Mouse (Mus musculus) forebrain, embryonic 11.5 days (tissue): ENCODE results near the gene Fkbp1b. TPM values are rescaled to one million over a fixed set of nuclear protein-coding genes. Genes with fewer than 3 reads are reported as not detected.

Experiments
- ATAC-seq: fragments of 200-750 bp; cut with Nextera tagmentation; replicated peaks from 2 replicates; pipeline ENCODE4 v1.8.0; 2017; ENCODE audit warnings: moderate TSS enrichment; ENCODE audit not compliant: low FRiP score
- DNase-seq: peaks from one replicate; pipeline ENCODE4 v3.0.0-alpha.2; 2017; ENCODE audit warnings: low spot score
- H3K27ac ChIP-seq: fragments of 300-500 bp; sonication (generic); 2 replicates; pipeline ENCODE4 v1.5.1; 2014; ENCODE audit warnings: low read depth, low read length
- H3K27me3 ChIP-seq: fragments of 300-500 bp; sonication (generic); 2 replicates; pipeline ENCODE4 v1.6.1; 2014; ENCODE audit warnings: mild to moderate bottlenecking, low read length, mixed read lengths; ENCODE audit not compliant: control insufficient read depth, insufficient read depth
- H3K36me3 ChIP-seq: fragments of 300-500 bp; sonication (generic); 2 replicates; pipeline ENCODE4 v1.6.1; 2014; ENCODE audit warnings: mild to moderate bottlenecking, low read length, moderate library complexity, mixed read lengths; ENCODE audit not compliant: control insufficient read depth, insufficient read depth
- H3K4me1 ChIP-seq: fragments of 300-500 bp; sonication (generic); replicated peaks from 2 replicates; pipeline ENCODE4 v1.6.1; 2014; ENCODE audit warnings: low read length, mixed read lengths; ENCODE audit not compliant: control insufficient read depth, insufficient read depth
- H3K4me2 ChIP-seq: fragments of 300-500 bp; sonication (generic); 2 replicates; pipeline ENCODE4 v1.6.1; 2014; ENCODE audit warnings: low read depth, mild to moderate bottlenecking, low read length, moderate library complexity, mixed read lengths; ENCODE audit not compliant: severe bottlenecking
- H3K4me3 ChIP-seq: fragments of 300-500 bp; sonication (generic); 2 replicates; pipeline ENCODE4 v1.5.1; 2014; ENCODE audit warnings: low read depth, low read length
- H3K9ac ChIP-seq: fragments of 300-500 bp; sonication (generic); 2 replicates; pipeline ENCODE4 v1.6.1; 2014; ENCODE audit warnings: low read length
- H3K9me3 ChIP-seq: fragments of 300-500 bp; sonication (generic); 2 replicates; pipeline ENCODE4 v1.6.1; 2016; ENCODE audit warnings: low read length, mixed read lengths; ENCODE audit not compliant: control insufficient read depth
- WGBS: fragments of 180-500 bp; shearing (Covaris S2); extraction: QIAGEN DNeasy Blood & Tissue Kit; methylation state at CpG from one replicate; pipeline ENCODE4 v1.1.7; 2014; 5-methylcytosine and 5-hydroxymethylcytosine counted together
- polyA plus RNA-seq: library from polyadenylated mRNA; unstranded; fragments of >200 nt; fragmentation: Nextera tagmentation; extraction: Ambion mirVana; gene quantifications from 2 replicates; pipeline ENCODE4 v1.2.1, GENCODE M21; 2014

The Fkbp1b gene
- polyA plus RNA-seq, 1 experiment from 2014 or later, result 5.2 TPM

DNA sequence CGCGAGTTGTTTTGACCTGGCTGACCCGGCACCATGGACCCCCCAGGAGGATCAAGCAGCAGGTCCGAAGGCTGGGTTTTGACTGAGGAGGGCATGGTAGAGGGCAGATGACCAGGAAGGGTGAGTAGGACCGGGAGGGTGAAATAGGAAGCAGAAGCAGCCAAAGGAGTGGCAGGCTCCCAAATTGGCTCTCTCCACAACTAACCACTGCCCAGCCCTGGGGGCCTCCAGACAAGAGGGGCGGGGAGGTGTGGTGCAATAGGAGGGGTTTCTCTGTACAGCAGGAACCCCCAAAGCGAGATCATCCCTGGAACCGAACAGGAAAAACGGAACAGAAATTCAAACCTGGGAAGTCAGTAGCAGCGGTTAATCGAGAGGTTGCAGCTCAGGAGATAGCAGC lies 650 bp downstream of the Fkbp1b start:
- Histone ChIP-seq H3K27ac (no peak overlapping the region), H3K9me3 (no peaks in the 10 kb centered on the region), H3K4me1 (peaks cover 11% of the 10 kb centered on the region; the same call in 1 of the 2 replicates), H3K27me3 (0 out of 2 replicates have a peak, but pooled peaks cover 2% of the 10 kb centered on the region), H3K4me2 (peak overlapping the region; percentile 92), H3K36me3 (no peaks in the 10 kb centered on the region), H3K4me3 (peak overlapping the region; percentile 73), H3K9ac (peak overlapping the region; percentile 70)
- ATAC-seq (no peak), DNase-seq (no peak)
- WGBS, result 3% methylated on average over 11 of the region's 11 CpGs

DNA sequence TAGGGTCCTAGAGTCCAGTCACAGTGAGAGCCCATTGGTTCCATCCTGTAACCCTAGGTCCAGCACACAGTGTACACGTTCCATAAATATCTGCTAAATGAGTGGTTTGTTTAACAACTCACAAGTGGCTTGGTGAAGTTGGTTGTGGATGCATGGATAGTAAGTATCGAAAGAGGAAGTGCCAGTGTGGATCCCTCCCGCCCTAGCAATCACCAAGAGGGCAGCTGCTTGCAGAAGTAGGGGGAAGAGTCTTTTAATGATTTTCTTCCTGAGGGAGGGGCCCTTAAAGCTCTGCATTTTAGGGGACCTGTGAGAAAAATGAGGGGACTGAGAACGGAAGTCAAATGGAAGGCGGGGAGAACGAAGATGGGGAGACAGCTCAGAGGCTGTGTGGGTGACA lies 1.4 kb downstream of the Fkbp1b start:
- no peak overlapping the region for H3K9ac ChIP-seq
- 60% methylated on average over 6 of the region's 6 CpGs for WGBS
- DNase-seq (no peak), ATAC-seq (no peak)
- H3K27me3 ChIP-seq, result 0 out of 2 replicates have a peak, but pooled peaks cover 2% of the 10 kb centered on the region
- no peaks in the 10 kb centered on the region for H3K9me3 ChIP-seq
- H3K4me3 ChIP-seq, result no peak overlapping the region
- H3K36me3 ChIP-seq, result no peaks in the 10 kb centered on the region
- peaks cover 11% of the 10 kb centered on the region; the same call in 1 of the 2 replicates for H3K4me1 ChIP-seq
- H3K4me2 ChIP-seq, result 0 out of 2 replicates have a peak overlapping the region, but pooled peaks have one; percentile 9
- no peak overlapping the region for H3K27ac ChIP-seq

DNA sequence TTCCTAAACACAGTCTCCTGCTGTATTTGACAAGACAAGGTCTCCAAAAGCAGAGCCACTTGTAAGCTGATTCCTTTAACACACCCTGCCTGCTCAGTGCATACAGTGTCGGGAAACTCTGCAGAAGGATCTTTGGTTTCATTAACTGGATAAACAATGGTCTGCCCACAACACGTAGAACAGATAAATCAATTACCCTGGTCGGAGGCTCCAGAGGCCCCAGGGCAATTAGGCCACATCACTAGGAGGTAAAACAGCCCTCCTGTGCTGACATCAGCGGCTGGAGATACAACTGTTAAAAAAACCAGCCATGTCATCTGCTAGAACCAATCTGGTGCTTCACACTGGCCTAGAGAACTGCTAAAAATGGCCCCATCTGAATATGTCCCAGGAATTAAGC lies 4.4 kb downstream of the Fkbp1b start:
- 64% methylated on average over 4 of the region's 4 CpGs for WGBS
- ATAC-seq (no peak), DNase-seq (no peak)
- Histone ChIP-seq H3K4me1 (peaks cover 5% of the 10 kb centered on the region; the same call in 1 of the 2 replicates), H3K4me2 (no peak overlapping the region), H3K4me3 (no peak overlapping the region), H3K9ac (no peak overlapping the region), H3K27me3 (0 out of 2 replicates have a peak, but pooled peaks cover under 1% of the 10 kb centered on the region), H3K27ac (no peak overlapping the region), H3K9me3 (no peaks in the 10 kb centered on the region), H3K36me3 (peaks cover 3% of the 10 kb centered on the region; the same call in 1 of the 2 replicates)

DNA sequence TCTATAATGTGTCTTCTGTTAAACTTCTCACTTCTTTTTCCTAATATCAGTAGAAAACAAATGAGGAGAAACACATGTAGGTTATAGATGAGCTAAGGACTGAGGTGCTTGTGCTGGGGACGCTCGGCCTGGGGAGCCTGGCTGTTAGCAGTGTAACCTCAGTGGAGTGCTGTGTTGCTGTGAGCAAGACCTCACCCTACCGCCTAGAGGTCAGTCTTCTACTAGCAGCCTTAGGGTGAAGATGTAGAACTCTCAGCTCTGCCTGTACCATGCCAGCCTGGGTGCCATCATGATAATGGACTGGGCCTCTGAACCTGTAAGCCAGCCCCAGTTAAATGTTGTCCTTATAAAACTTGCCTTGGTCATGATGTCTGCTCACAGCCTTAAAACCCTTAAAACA lies 14.1 kb downstream of the Fkbp1b start:
- H3K36me3 ChIP-seq, result peaks cover 9% of the 10 kb centered on the region; the same call in 1 of the 2 replicates
- no peak overlapping the region for H3K4me2 ChIP-seq
- 80% methylated on average over 3 of the region's 3 CpGs for WGBS
- no peaks in the 10 kb centered on the region for H3K4me1 ChIP-seq
- no peak overlapping the region for H3K9ac ChIP-seq
- no peak for ATAC-seq
- no peak overlapping the region for H3K27ac ChIP-seq
- H3K27me3 ChIP-seq, result no peaks in the 10 kb centered on the region
- H3K9me3 ChIP-seq, result no peaks in the 10 kb centered on the region
- no peak for DNase-seq
- H3K4me3 ChIP-seq, result no peak overlapping the region

GRCm38 (mm10) chr12:4817361-4818101 lies 23.9 kb downstream of the Fkbp1b start, which contains the start of gene Sf3b6:
TSS of gene Sf3b6 (plus strand) at chr12:4817544.
- peak within 1 kb of the TSS; percentile 68 for H3K9ac ChIP-seq
- peak within 1 kb of the TSS; percentile 81 for H3K4me3 ChIP-seq
- no peaks in the 10 kb centered on the region for H3K36me3 ChIP-seq
- H3K27ac ChIP-seq, result peak within 1 kb of the TSS; percentile 67; the same call in 1 of the 2 replicates
- peak; percentile 99 for ATAC-seq
- WGBS, result under 1% methylated on average over 43 of the region's 49 CpGs
- DNase-seq, result peak; percentile 98
- H3K9me3 ChIP-seq, result no peaks in the 10 kb centered on the region
- H3K4me1 ChIP-seq, result peaks cover 2% of the 10 kb centered on the region; the same call in 1 of the 2 replicates
- no peaks in the 10 kb centered on the region for H3K27me3 ChIP-seq
- H3K4me2 ChIP-seq, result peak within 1 kb of the TSS; percentile 81

DNA sequence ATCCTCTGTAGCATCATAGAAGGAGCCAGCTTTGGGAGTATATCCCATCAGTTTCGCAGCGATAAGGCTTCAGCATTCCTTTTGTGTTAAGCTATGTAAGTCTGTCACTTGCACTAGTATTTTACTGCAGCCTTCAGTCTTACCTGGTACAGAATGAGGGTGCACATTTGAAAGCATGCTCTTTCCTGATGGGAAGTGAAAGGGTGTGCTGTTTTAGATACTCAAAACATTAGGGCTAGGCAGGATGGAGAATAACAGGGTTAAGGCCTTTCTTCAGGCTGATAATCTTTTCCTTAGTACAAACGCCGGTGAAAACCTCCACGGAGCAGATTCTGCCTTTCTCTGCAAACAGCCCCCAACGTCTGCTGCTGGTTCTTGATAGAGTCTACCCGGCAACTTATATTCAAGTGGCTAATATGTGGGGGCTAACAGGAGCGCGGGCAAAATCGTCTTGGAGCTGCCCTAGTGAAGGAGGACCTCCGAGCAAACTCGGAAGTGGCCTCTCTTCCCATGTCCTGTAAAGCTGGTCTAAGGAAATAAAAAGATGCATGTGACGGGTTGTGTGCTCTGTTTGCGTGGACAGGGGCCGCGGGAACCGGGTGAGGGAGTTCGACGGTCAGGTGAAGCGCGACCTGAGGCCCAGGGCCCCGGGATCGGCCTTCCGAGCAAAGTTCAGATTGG lies 24.6 kb downstream of the Fkbp1b start:
- Histone ChIP-seq H3K4me2 (peak overlapping the region; percentile 72), H3K4me3 (peak overlapping the region; percentile 81), H3K9ac (peak overlapping the region; percentile 68), H3K4me1 (peaks cover 2% of the 10 kb centered on the region; the same call in 1 of the 2 replicates), H3K27me3 (no peaks in the 10 kb centered on the region), H3K9me3 (no peaks in the 10 kb centered on the region), H3K36me3 (no peaks in the 10 kb centered on the region), H3K27ac (peak overlapping the region; percentile 67; the same call in 1 of the 2 replicates)
- WGBS, result 11% methylated on average over 24 of the region's 24 CpGs
- DNase-seq, result no peak
- ATAC-seq, result peak; percentile 75; the same call in 1 of the 2 replicates

- H3K9ac ChIP-seq, result no peak overlapping the region
- no peaks in the 10 kb centered on the region for H3K36me3 ChIP-seq
- H3K4me2 ChIP-seq, result no peak overlapping the region
- peaks cover 2% of the 10 kb centered on the region; the same call in 1 of the 2 replicates for H3K4me1 ChIP-seq
- ATAC-seq, result no peak
- no peak for DNase-seq
- no peaks in the 10 kb centered on the region for H3K27me3 ChIP-seq
- H3K4me3 ChIP-seq, result no peak overlapping the region
- H3K27ac ChIP-seq, result no peak overlapping the region
- WGBS, result 87% methylated on average over 4 of the region's 4 CpGs
- no peaks in the 10 kb centered on the region for H3K9me3 ChIP-seq
Measured at GRCm38 (mm10) chr12:4813636-4814035, 27.8 kb downstream of the Fkbp1b start.

DNA sequence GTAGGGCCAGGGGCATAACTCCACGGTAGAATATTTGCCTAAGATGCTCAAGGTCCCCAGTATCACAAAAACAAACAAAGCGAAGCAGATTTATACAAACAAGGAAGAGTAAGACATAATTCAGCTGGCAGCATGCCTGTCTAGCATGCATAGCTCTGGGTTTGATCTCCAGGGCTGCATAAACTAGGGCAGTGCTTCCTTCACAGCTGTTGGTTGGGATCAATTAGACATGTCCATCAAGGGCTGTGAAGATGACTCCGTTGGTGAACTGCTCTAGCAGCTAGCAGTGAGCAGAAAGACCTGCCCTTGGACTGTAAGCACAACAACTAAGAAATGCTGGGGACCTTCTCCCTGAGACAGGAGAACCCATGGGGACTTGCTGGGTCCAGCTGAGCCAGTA lies 29.7 kb downstream of the Fkbp1b start:
- Histone ChIP-seq H3K27me3 (no peaks in the 10 kb centered on the region), H3K4me3 (no peak overlapping the region), H3K9ac (no peak overlapping the region), H3K4me2 (no peak overlapping the region), H3K9me3 (no peaks in the 10 kb centered on the region), H3K36me3 (no peaks in the 10 kb centered on the region), H3K4me1 (no peaks in the 10 kb centered on the region), H3K27ac (no peak overlapping the region)
- DNase-seq (no peak), ATAC-seq (no peak)
- WGBS, result 73% methylated on average over 3 of the region's 3 CpGs
